Mouse (Mus musculus) limb, embryonic 14.5 days (tissue): ENCODE measurements around the gene S100a1. TPM values are rescaled to one million over a fixed set of nuclear protein-coding genes. Genes with fewer than 3 reads are reported as not detected.
A peak's percentile ranks its signal among the peaks of the same experiment; 100 is the strongest.

ENCODE experiments used
- ATAC-seq: fragments of 200-750 bp; cut with Nextera tagmentation; 2 replicates; pipeline ENCODE4 v1.8.0; 2017; ENCODE audit warnings: low read depth, moderate number of reproducible peaks, moderate TSS enrichment; ENCODE audit not compliant: low FRiP score
- DNase-seq: peaks from one replicate; pipeline ENCODE4 v3.0.0-alpha.2; 2015; ENCODE audit warnings: low spot score
- H3K27ac ChIP-seq: fragments of 300-500 bp; sonication (generic); replicated peaks from 2 replicates; pipeline ENCODE4 v1.5.1; 2014; ENCODE audit warnings: low read depth, mild to moderate bottlenecking, low read length, moderate library complexity, mixed read lengths
- H3K27me3 ChIP-seq: fragments of 300-500 bp; sonication (generic); 2 replicates; pipeline ENCODE4 v1.6.1; 2014; ENCODE audit warnings: low read length, mixed read lengths; ENCODE audit not compliant: control insufficient read depth, insufficient read depth
- H3K36me3 ChIP-seq: fragments of 300-500 bp; sonication (generic); 2 replicates; pipeline ENCODE4 v1.6.1; 2014; ENCODE audit warnings: mild to moderate bottlenecking, low read length, moderate library complexity, mixed read lengths; ENCODE audit not compliant: control insufficient read depth, insufficient read depth
- H3K4me1 ChIP-seq: fragments of 300-500 bp; sonication (generic); 2 replicates; pipeline ENCODE4 v1.6.1; 2014; ENCODE audit warnings: antibody characterized with exemption, low read length, mixed read lengths; ENCODE audit not compliant: control insufficient read depth, insufficient read depth
- H3K4me2 ChIP-seq: fragments of 300-500 bp; sonication (generic); replicated peaks from 2 replicates; pipeline ENCODE4 v1.6.1; 2014; ENCODE audit warnings: low read depth, mild to moderate bottlenecking, low read length, moderate library complexity; ENCODE audit not compliant: severe bottlenecking
- H3K4me3 ChIP-seq: fragments of 300-500 bp; sonication (generic); replicated peaks from 2 replicates; pipeline ENCODE4 v1.5.1; 2014; ENCODE audit warnings: low read length
- H3K9ac ChIP-seq: fragments of 300-500 bp; sonication (generic); 2 replicates; pipeline ENCODE4 v1.6.1; 2014; ENCODE audit warnings: mild to moderate bottlenecking, low read depth, low read length, moderate library complexity; ENCODE audit not compliant: severe bottlenecking
- H3K9me3 ChIP-seq: fragments of 300-500 bp; sonication (generic); 2 replicates; pipeline ENCODE4 v1.6.1; 2016; ENCODE audit warnings: low read length; ENCODE audit not compliant: control insufficient read depth
- POLR2A ChIP-seq: fragments of 200-500 bp; IDR thresholded peaks from 2 replicates; pipeline ENCODE4 v1.8.0; 2012; ENCODE audit warnings: inconsistent platforms, mild to moderate bottlenecking, moderate library complexity, borderline replicate concordance; ENCODE audit not compliant: insufficient read depth, insufficient read length; ENCODE audit errors: extremely low read depth
- WGBS: fragments of 180-500 bp; shearing (Covaris S2); extraction: QIAGEN DNeasy Blood & Tissue Kit; methylation state at CpG from one replicate; pipeline ENCODE4 v1.1.7; 2014; 5-methylcytosine and 5-hydroxymethylcytosine counted together
- polyA plus RNA-seq, 2 experiments: library from polyadenylated mRNA; depleted of rRNA in 1 of 2; stranded (reverse) in 1 of 2; unstranded in 1 of 2; fragments of >200 nt; fragmentation: Nextera tagmentation in 1 of 2; extraction: Ambion mirVana in 1 of 2; gene quantifications; 2 replicates each; pipeline versions ENCODE4 v1.2.1 to v1.2.3; 2012 to 2014

S100a1 gene
- polyA plus RNA-seq (2012; rRNA removed) (23.6 and 33.6 TPM in 2 replicates), polyA plus RNA-seq (2014; fragmentation: Nextera tagmentation; extraction: Ambion mirVana) (30.2 and 32.5 TPM in 2 replicates)

DNA sequence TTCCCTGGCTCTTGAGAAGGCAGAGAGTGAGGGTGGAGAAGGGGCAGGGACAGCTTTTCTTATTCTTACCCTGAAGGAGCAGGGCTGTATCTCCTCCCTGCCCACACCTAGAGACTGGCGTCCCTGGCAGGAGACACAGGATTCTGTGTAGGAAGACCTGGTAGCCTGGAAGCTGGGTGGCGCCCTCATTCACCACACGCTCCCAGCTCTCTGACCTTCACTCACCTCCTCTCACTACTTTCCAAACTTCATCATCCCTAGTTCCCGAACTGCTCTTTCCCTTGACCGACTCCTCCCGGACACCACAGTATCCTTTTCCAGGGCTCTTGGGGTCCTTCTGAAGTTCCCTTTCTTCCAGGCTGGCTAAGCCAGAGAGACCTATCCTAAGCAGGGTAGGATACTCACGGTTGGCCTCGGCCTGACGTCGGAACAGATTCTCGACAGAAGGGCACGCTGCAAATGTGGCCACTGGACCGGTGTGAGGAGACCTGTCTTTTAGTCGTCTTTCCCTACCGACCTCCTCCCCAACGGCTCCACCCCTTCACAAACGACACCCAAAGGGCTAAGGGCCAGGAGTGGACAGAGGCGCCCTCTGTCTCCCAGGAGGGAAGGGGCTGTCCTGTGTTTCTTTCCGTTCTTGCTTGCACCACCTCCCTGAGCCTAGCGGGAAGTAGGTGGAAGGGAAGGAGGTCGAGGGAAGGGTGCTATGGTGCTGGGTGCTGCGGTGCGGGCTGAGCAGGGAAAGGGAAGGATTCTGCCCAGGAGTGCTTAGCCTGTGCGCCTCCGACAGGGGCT is at the start of gene S100a1, which contains the start of gene S100a13:
TSS of gene S100a1 (minus strand) at position 597 of the 795 bp plus-strand sequence.
TSS of gene S100a13 (plus strand) at position 640 of the 795 bp plus-strand sequence.
- WGBS, result 4% methylated on average over 24 of the region's 25 CpGs
- ATAC-seq, result peak; percentile 18; the same call in 1 of the 2 replicates
- no peak within 1 kb of the TSS for H3K27ac ChIP-seq

DNA sequence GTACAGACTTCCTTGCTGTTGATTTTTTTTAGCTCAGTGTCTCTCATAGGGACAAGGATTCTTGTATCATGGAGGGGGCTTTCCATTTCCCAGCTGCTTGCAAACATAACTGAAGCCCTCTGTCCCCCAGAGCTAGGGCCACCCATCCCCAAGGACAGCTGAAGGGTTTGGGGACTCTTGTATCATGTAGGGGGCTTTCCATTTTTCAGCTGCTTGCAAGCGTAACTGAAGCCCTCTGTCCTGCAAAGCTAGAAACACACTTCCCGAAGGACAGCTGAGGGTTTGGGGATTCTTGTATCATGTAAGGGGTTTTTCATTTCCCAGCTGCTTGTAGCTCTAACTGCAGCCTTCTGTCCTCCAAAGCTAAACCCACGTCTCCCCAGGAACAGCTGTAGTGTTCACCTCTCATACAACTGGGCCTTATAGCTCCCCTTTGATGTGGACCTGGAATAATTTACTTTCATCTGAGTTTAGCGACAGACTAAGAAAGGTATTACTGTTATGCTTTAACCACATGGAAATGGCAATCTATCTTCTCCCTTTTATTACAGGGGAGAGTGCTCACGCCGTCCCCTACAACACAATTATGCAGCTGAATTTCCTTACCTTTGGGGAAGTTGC is 45.9 kb upstream of the S100a1 start, which contains the start of gene S100a3:
TSS of gene S100a3 (plus strand) at position 571 of the 621 bp plus-strand sequence.
- H3K4me3 ChIP-seq, result no peak within 1 kb of the TSS
- 59% methylated on average over 6 of the region's 6 CpGs for WGBS
- no peaks in the 10 kb centered on the region for H3K36me3 ChIP-seq
- H3K4me1 ChIP-seq, result no peaks in the 10 kb centered on the region
- H3K9me3 ChIP-seq, result no peaks in the 10 kb centered on the region
- no peak within 1 kb of the TSS for H3K4me2 ChIP-seq
- DNase-seq (peak; percentile 21), ATAC-seq (peak; percentile 86)
- H3K27ac ChIP-seq, result no peak within 1 kb of the TSS
- no peak within 1 kb of the TSS for H3K9ac ChIP-seq
- TF ChIP-seq POLR2A, result no peak
- no peaks in the 10 kb centered on the region for H3K27me3 ChIP-seq

More for the DNA sequence above, at the start of gene S100a1, which contains the start of gene S100a13:
- Histone ChIP-seq H3K4me3 (peak within 1 kb of the TSS; percentile 34), H3K27me3 (no peaks in the 10 kb centered on the region), H3K4me1 (peaks cover 13% of the 10 kb centered on the region), H3K9me3 (no peaks in the 10 kb centered on the region), H3K36me3 (no peaks in the 10 kb centered on the region), H3K9ac (peak within 1 kb of the TSS; percentile 46), H3K4me2 (peak within 1 kb of the TSS; percentile 84)
- TF ChIP-seq POLR2A, result no peak
- peak; percentile 16 for DNase-seq

DNA sequence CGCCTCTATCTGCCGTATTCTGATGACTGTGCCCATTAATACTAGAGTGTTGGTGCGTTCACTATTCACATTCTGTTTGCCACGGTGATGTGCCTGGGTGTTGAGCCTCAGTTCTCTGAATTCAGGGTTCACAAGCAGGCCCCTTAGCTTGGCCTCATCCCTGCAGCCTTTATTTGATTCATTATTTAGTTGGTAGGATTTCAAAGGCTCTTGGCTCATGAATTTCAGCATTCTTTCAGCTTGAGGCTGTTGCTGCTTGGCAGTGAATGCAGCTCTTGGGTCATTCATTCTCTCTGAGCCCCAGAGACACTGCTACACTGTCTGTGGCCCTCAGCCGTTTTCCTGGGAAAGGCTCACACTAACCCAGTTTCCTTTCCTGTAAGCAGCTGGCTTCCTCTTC is 41.8 kb upstream of the S100a1 start:
- no peak overlapping the region for H3K27ac ChIP-seq
- no peak for ATAC-seq
- H3K9me3 ChIP-seq, result no peaks in the 10 kb centered on the region
- WGBS, result 59% methylated on average over 5 of the region's 5 CpGs
- no peaks in the 10 kb centered on the region for H3K27me3 ChIP-seq
- no peaks in the 10 kb centered on the region for H3K36me3 ChIP-seq
- H3K4me2 ChIP-seq, result no peak overlapping the region
- H3K9ac ChIP-seq, result no peak overlapping the region
- no peak overlapping the region for H3K4me3 ChIP-seq
- H3K4me1 ChIP-seq, result no peaks in the 10 kb centered on the region
- DNase-seq, result peak; percentile 53
- TF ChIP-seq POLR2A, result no peak

DNA sequence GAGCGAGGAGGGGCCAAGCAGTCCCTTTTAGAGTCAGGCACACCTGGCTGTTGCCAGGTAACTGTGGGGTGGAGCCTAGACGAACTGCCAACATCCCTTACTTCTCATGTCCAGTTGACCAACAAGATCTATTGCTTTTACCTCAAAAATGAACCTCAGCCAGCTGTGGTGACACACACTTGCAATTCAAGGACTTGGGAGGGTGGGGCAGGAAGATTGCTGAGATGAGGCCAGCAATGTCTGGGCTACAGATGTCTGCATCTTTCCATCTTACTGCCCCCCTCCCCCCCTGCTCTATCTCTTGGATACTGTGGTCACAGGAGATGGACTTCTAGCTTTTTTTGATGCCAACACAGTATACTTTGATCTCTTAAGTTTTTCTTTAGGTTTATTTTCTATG is 38.0 kb upstream of the S100a1 start:
- ATAC-seq (no peak), DNase-seq (no peak)
- Histone ChIP-seq H3K27me3 (no peaks in the 10 kb centered on the region), H3K4me2 (no peak overlapping the region), H3K27ac (no peak overlapping the region), H3K4me1 (peaks cover 5% of the 10 kb centered on the region; the same call in 1 of the 2 replicates), H3K9ac (no peak overlapping the region), H3K36me3 (no peaks in the 10 kb centered on the region), H3K4me3 (no peak overlapping the region), H3K9me3 (no peaks in the 10 kb centered on the region)
- whole genome bisulfite sequencing, result 78% methylated on average over 2 of the region's 2 CpGs
- TF ChIP-seq POLR2A, result no peak

DNA sequence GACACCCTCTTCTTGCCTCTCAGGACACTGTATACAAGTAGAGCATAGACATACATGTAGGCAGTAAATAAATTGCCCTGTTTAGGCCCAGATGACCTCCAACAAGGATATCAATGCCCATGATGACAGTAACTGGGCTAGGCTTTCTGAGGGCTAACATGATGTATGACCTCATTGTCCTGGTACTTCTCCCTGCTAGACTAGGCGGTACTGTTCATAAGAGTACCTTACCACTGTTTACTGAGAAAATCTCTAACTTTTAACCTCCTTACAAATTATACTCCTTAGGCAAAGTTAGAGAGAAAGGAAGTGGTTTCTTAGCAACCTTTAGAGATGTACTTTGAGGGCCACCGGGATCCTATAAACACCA is 36.2 kb upstream of the S100a1 start:
- DNase-seq (no peak), ATAC-seq (no peak; the same call in 1 of the 2 replicates)
- Histone ChIP-seq H3K27ac (no peak overlapping the region), H3K36me3 (no peaks in the 10 kb centered on the region), H3K27me3 (no peaks in the 10 kb centered on the region), H3K4me2 (no peak overlapping the region), H3K4me1 (peaks cover 5% of the 10 kb centered on the region; the same call in 1 of the 2 replicates), H3K9me3 (no peaks in the 10 kb centered on the region), H3K9ac (no peak overlapping the region), H3K4me3 (no peak overlapping the region)
- no peak for TF ChIP-seq POLR2A
- WGBS, result 73% methylated on average over 2 of the region's 2 CpGs
